Mouse (Mus musculus) hindlimb bud, embryonic 11.5 days (tissue): ENCODE measurements around the gene Armh1.
"Not testable (repeated sequence)": the region's sequence is repeated elsewhere in the genome, so short reads cannot be mapped to it uniquely, and the experiment has no call there.

Source experiments
- DNase-seq: peaks from one replicate; pipeline ENCODE4 v3.0.0-alpha.2; 2012; ENCODE audit warnings: low read depth, low spot score; ENCODE audit errors: extremely low spot score

Gene Armh1

GRCm38 (mm10) chr4:117224122-117224521, 27.8 kb downstream of the Armh1 start:
- no peak for DNase-seq

- DNase-seq = no peak
These were observed 28.9 kb downstream of the Armh1 start for GRCm38 (mm10) chr4:117223001-117223400.

GRCm38 (mm10) chr4:117221836-117222235, 30.1 kb downstream of the Armh1 start:
- DNase-seq = no peak

- DNase-seq = no peak
These were observed 31.0 kb downstream of the Armh1 start for GRCm38 (mm10) chr4:117220741-117221515.

DNA sequence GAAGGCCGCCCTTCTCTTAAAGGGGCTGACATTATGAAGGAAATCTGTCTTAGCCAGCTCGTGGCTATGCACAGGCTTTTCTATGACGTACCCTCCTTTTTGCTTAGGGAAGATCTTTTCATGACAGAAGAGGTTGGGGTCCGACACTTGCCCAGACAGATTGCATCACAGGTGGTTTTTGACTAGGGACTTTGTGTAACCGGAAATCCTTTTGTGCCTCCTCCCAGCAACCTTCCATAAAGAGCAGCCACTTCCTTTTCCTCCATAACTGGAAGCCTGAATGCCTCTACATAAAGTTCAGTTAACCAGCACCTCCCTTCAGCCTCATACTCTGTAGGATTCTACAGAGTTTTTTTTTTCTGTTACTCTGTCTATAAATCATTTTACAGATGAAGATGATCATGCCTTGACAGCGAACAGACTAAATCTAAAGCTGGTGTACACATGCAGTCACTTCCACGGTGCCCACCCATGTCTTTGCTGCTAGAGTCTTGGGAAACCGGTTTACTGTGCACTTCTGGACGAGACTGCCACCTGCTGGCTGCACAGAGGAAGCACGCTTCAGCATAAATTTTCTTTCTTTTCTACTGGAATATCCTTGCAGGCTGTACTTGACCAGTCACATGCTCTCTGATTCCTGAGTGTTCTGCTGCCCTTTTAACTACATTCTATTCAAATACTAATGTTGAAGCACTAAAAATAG, 33.3 kb downstream of the Armh1 start:
- DNase-seq = peak; percentile 46

DNA sequence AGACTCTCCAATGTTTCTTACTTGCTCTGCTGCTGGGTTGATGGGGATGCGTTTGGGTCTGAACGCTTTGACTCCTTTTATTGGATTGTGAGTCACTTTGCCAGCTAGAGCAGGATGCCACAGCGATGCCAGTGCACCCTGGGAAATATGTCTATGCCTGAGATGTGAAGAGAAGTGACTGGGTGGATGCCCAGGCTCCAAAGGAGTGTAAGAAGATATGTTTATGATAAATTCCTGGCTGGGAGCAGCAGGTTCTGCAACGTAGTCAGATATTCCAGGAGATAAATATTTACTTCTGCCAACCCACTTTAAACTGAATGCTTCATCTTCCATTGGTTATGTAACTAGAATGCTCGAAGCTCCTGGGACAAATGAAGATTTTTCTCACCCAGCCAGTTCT, 34.9 kb downstream of the Armh1 start:
- no peak for DNase-seq

DNA sequence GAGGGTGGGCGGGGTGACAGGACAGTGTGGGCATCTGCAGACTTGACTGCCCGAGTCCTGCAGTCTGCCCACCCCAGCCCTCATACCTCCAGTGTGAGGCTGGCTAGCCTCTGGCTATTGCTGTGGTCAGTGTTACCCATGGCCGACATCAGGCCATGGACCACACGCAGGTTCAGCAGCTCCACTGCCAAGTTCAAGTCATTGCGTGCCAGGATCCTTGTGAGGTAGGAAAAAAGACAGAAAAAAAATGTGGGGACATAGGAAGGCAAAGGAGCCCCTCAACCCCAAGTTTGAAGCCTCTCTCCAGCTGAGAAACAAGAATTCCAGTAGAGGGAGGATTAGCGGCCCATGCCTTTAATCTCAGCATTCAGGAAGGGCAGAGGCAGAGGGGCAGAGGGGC, 37.7 kb downstream of the Armh1 start:
- no peak for DNase-seq

DNA sequence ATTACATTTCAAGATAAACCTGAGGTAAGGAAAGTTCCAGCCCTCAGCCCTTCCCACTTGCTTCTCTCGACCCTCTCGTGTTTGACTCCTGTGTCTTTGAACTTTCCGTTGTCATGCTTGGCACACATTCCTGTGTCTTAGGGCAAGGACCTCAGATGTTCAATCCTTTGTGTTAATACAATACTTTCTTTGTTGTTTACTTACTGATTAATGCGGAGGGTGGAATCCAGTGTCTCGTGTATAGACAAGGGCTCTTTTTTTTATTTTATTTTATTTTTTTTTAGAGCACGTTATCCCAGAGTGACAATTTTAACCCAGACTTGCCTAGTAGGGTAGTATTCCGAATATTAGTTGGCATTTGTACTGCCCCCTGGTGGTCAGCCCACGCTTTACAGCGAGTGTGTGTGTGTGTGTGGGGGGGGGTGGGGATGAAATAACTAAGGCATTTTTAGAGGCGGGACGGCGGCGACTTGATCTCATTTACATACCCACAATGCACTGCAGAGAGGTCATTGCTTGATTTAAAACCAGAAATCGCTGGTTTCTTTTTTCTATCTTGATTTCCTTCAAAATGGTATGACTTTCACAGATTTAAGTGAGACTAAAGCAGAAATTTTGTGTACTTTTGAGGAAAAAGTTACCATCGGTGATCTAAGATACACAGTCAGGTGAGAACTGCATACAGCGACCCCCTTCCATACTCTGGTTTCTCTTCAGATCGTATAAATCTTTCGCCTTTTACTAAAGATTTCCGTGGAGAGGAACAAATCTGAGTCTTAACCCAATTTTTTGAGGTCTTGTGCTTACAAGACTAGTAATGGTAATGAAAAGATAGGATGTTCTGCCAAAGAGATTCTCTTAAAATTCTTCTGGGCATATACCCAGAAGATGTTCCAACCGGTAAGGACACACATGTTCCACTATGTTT, 41.5 kb downstream of the Armh1 start:
- peak; percentile 96 for DNase-seq

DNA sequence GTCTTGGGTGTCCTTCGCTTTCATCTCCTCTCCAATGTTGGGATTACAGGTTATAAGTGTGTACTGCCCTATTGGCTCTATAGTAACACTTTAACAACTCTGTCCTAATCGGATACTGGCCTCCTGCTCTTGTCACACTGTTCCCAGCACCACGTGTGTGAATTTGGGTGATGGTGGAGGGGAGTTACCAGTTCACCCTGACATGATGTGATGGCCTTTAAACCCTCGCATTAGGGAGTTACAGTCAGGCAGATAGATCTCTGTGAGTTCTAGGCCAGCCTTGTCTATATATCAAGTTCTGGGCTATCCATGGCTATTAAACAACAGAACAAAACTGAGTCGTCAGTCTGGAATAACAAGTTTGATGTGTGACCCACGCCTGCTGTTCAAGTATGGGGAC, 42.3 kb downstream of the Armh1 start:
- no peak for DNase-seq

GRCm38 (mm10) chr4:117202992-117203354, 49.0 kb downstream of the Armh1 start:
- DNase-seq = no peak

GRCm38 (mm10) chr4:117202046-117202991, 49.6 kb downstream of the Armh1 start:
- peak; percentile 96 for DNase-seq

GRCm38 (mm10) chr4:117191804-117192203, 60.1 kb downstream of the Armh1 start:
- DNase-seq = no peak

DNA sequence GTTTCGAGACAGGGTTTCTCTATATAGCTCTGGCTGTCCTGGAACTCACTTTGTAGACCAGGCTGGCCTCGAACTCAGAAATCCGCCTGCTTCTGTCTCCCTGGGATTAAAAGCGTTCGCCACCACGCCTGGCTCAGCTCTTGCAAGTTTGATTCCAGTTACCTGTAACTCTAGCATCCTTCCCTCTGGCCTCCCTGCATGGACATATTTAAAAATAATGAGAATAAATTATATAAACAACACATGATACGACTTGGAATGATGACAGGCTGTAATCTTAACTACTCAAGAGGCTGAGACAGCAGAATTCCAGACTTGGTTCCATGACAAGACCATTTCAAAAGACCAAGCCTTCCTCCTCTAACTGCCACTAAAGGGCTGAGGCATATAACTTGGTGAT, 61.3 kb downstream of the Armh1 start:
- no peak for DNase-seq

DNA sequence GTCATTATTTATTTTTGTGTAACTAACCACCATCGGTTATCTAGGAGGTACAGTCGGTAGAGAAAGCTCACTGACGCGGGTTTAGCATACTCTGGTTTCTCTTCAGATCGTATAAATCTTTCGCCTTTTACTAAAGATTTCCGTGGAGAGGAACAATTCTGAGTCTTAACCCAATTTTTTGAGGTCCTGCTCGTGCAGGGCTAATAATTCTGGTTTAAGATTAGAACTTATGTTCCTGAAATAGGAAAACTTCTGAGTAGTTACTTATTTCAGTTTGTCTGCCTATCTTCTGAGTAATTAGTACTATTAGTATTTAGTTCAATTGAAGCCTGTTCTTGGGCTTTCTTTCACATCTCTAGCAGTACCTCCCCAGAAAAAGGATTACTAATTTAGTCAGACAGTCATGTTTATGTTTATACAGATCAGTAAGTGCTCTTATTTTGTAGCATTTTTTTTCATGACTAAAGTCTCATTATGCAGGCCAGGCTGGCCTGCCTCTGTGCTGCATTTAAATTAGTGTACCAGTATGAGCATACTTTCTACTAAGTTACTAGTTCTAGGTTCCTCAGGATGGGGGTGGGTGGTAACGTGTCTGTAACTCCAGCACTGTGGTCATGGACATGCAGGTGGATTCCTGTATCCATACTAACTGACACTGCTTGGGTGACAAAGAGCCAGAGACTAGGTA, 61.9 kb downstream of the Armh1 start:
- DNase-seq = peak; percentile 94

GRCm38 (mm10) chr4:117189382-117189855, 62.5 kb downstream of the Armh1 start:
- DNase-seq = no peak

- DNase-seq = no peak
These were observed 63.0 kb downstream of the Armh1 start for GRCm38 (mm10) chr4:117188969-117189368.

DNA sequence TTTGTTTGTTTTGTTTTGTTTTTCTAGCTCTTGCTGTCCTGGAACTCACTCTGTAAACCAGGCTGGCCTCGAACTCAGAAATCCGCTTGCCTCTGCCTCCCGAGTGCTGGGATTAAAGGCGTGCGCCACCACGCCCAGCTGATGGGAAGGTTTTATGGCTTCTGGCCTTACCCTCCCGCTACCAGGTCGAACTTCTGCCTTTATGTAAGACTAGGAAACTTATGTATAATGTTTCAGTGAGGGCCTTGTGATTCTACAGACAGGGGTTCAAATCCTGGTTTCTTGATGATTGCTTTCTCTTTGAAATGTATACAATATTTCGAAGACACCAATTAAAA, 69.2 kb downstream of the Armh1 start:
- not testable (repeated sequence) for DNase-seq

DNA sequence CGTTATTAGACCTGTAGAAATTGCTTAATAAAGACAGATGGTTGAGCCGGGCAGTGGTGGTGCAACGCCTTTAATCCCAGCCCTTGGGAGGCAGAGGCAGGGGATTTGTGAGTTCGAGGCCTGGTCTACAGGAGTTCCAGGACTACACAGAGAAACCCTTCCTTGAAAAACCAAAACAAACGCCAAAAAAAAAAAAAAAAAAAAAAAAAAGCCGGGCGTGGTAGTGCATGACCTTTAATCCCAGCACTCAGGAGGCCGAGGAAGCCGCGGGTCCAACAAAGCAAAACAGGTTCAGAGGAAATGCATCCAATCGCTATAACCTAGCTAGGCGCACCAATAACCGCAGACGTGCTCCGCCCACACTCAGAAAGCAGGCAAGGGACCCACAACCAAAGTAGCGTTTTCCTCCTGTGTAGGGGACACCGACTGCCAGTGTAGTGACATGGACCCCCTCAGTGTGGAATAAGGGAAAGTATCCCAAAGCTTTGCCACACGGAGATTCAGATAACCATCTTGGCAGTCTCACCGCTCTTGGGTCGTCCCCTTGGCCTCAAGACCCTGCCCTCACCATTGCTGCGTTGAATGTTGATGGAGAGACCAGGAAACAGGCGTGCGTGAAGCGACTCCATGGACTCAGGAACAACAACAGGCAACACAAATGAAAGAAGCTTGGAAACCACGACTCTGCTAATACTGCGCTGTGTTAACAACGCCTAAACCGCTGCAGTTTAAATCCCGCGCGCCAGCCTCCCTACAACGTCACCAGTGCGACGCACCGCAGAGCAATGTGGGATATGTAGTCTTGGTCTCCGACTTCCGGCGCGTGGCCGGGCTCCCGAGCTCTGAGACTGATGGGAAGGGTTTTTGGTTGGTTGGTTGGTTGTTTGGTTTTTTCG, 69.8 kb downstream of the Armh1 start, which contains the start of gene Kif2c:
Kif2c (minus strand) TSS at position 777 of the 896 bp plus-strand sequence.
- peak; percentile 83 for DNase-seq

- DNase-seq = no peak
These were observed 82.0 kb downstream of the Armh1 start for GRCm38 (mm10) chr4:117169936-117170335.
